Mouse (Mus musculus) CH12.LX (cell line): Measurements from ENCODE around the gene Cryzl2.

Experiments used
- CHD1 ChIP-seq: IDR thresholded peaks from 2 replicates; pipeline ENCODE4 v1.6.1; 2012; ENCODE audit warnings: low read depth, low read length, improper control_type of control experiment, inconsistent platforms
- CTCF ChIP-seq, 2 experiments: IDR thresholded peaks in 1 of 2; conservative IDR thresholded peaks in 1 of 2; 2 replicates each; pipeline ENCODE4 v1.5.1; 2011 to 2012; ENCODE audit warnings: low read depth in 2 of 2, low read length in 2 of 2, improper control_type of control experiment in 1 of 2, inconsistent platforms in 1 of 2, mild to moderate bottlenecking in 1 of 2, moderate library complexity in 1 of 2

DNA sequence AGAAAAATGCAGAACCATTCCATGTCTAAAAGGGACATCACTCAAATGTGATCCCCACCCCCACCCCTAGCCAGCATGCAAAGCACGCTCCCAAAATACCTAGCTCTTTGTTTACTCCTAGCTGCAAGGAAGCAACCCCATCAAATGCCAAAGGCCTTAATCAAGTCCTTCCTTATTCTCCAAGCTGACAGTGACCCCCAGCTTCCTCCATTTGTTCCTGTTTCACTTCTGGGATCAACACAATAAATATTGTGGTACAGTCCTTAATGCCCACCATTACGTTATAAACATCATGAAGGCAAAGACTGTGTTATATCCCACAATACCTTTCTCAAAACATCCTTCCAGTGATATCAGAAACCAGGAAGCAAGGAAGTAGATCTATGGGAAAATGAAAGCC is 41.7 kb upstream of the Cryzl2 start:
- TF ChIP-seq CTCF (conservative IDR thresholded peaks at IDR 0.05 in 1 of 2, IDR thresholded peaks at IDR 0.05 in 1 of 2; ENCODE audit: low read depth in 2 of 2, low read length in 2 of 2) (no peak), CHD1 (no peak)
